Mouse (Mus musculus) heart, embryonic 14.5 days (tissue): Measurements from ENCODE around the gene Sall1. TPM values are rescaled to one million over a fixed set of nuclear protein-coding genes. Genes with fewer than 3 reads are reported as not detected.

ENCODE experiments used
- ATAC-seq: fragments of 200-750 bp; cut with Nextera tagmentation; 2 replicates; pipeline ENCODE4 v1.8.0; 2017; ENCODE audit warnings: low read depth, moderate TSS enrichment; ENCODE audit not compliant: insufficient number of reproducible peaks, insufficient read depth, low FRiP score
- H3K27ac ChIP-seq, 2 experiments: fragments of 200-500 bp in 1 of 2; fragments of 300-500 bp in 1 of 2; sonication (generic) in 1 of 2; replicated peaks in 1 of 2; 2 replicates each; pipeline ENCODE4 v1.5.1; 2012 to 2014; ENCODE audit warnings: low read depth in 2 of 2, low read length in 2 of 2, control low read depth in 1 of 2, mild to moderate bottlenecking in 1 of 2, mixed read lengths in 1 of 2; ENCODE audit not compliant: control insufficient read depth in 1 of 2, insufficient read depth in 1 of 2
- H3K27me3 ChIP-seq: fragments of 300-500 bp; sonication (generic); 2 replicates; pipeline ENCODE4 v1.6.1; 2014; ENCODE audit warnings: mild to moderate bottlenecking, low read length, control low read depth; ENCODE audit not compliant: control insufficient read depth, insufficient read depth
- H3K36me3 ChIP-seq: fragments of 300-500 bp; sonication (generic); 2 replicates; pipeline ENCODE4 v1.6.1; 2014; ENCODE audit warnings: mild to moderate bottlenecking, control low read depth, low read length, mixed read lengths; ENCODE audit not compliant: control insufficient read depth, insufficient read depth
- H3K4me1 ChIP-seq, 2 experiments: fragments of 200-500 bp in 1 of 2; fragments of 300-500 bp in 1 of 2; sonication (generic) in 1 of 2; 2 replicates each; pipeline ENCODE4 v1.6.1; 2012 to 2014; ENCODE audit warnings: low read length in 2 of 2, control low read depth in 1 of 2, mixed read lengths in 1 of 2; ENCODE audit not compliant: control insufficient read depth in 2 of 2, insufficient read depth in 2 of 2
- H3K4me2 ChIP-seq: fragments of 300-500 bp; sonication (generic); 2 replicates; pipeline ENCODE4 v1.6.1; 2014; ENCODE audit warnings: mild to moderate bottlenecking, low read length
- H3K4me3 ChIP-seq, 2 experiments: fragments of 200-500 bp in 1 of 2; fragments of 300-500 bp in 1 of 2; sonication (generic) in 1 of 2; 2 replicates each; pipeline ENCODE4 v1.5.1; 2012 to 2014; ENCODE audit warnings: low read length in 2 of 2, mild to moderate bottlenecking in 2 of 2, control low read depth in 1 of 2, low read depth in 1 of 2, moderate library complexity in 1 of 2; ENCODE audit not compliant: control insufficient read depth in 1 of 2, insufficient read depth in 1 of 2
- H3K9ac ChIP-seq: fragments of 300-500 bp; sonication (generic); 2 replicates; pipeline ENCODE4 v1.6.1; 2014; ENCODE audit warnings: mild to moderate bottlenecking, low read length
- H3K9me3 ChIP-seq: fragments of 300-500 bp; sonication (generic); 2 replicates; pipeline ENCODE4 v1.6.1; 2016; ENCODE audit warnings: low read length, control low read depth; ENCODE audit not compliant: control insufficient read depth
- WGBS: fragments of 180-500 bp; shearing (Covaris S2); extraction: QIAGEN DNeasy Blood & Tissue Kit; methylation state at CpG from one replicate; pipeline ENCODE4 v1.1.7; 2014; 5-methylcytosine and 5-hydroxymethylcytosine counted together
- polyA plus RNA-seq: library from polyadenylated mRNA; unstranded; fragments of >200 nt; fragmentation: Nextera tagmentation; extraction: Ambion mirVana; gene quantifications from 2 replicates; pipeline ENCODE4 v1.2.1, GENCODE M21; 2014

The Sall1 gene
- polyA plus RNA-seq, 1 experiment from 2014 or later, result 4.7 TPM

GRCm38 (mm10) chr8:89060717-89061116 is 16.8 kb upstream of the Sall1 start:
- H3K9me3 ChIP-seq, result no peaks in the 10 kb centered on the region
- H3K9ac ChIP-seq, result no peak overlapping the region
- no peak overlapping the region for H3K4me2 ChIP-seq
- no peak overlapping the region for H3K27ac ChIP-seq
- WGBS, result 90% methylated on average over 8 of the region's 8 CpGs
- peaks cover 0 to 10% of the 10 kb centered on the region in 2 experiments; a peak in 2 of 4 replicates for H3K4me1 ChIP-seq
- no peak overlapping the region for H3K4me3 ChIP-seq
- no peak for ATAC-seq
- H3K27me3 ChIP-seq, result peaks cover 18% of the 10 kb centered on the region
- H3K36me3 ChIP-seq, result no peaks in the 10 kb centered on the region

- H3K4me3 ChIP-seq, result no peak overlapping the region
- peaks cover 18% of the 10 kb centered on the region for H3K27me3 ChIP-seq
- H3K4me2 ChIP-seq, result no peak overlapping the region
- 0 out of 2 replicates have a peak, but pooled peaks have one; percentile 36 for ATAC-seq
- WGBS, result 12% methylated on average over 6 of the region's 6 CpGs
- H3K9me3 ChIP-seq, result no peaks in the 10 kb centered on the region
- H3K9ac ChIP-seq, result no peak overlapping the region
- H3K36me3 ChIP-seq, result no peaks in the 10 kb centered on the region
- H3K27ac ChIP-seq, result no peak overlapping the region
- H3K4me1 ChIP-seq, result peaks cover 2 to 10% of the 10 kb centered on the region in 2 experiments
These were observed 15.5 kb upstream of the Sall1 start for GRCm38 (mm10) chr8:89059507-89059906.

- peaks cover 0 to 3% of the 10 kb centered on the region in 2 experiments; a peak in 2 of 4 replicates for H3K4me1 ChIP-seq
- no peak overlapping the region for H3K4me3 ChIP-seq
- H3K4me2 ChIP-seq, result no peak overlapping the region
- no peaks in the 10 kb centered on the region for H3K36me3 ChIP-seq
- no peaks in the 10 kb centered on the region for H3K9me3 ChIP-seq
- H3K9ac ChIP-seq, result no peak overlapping the region
- H3K27ac ChIP-seq, result no peak overlapping the region
- ATAC-seq, result no peak
- H3K27me3 ChIP-seq, result peaks cover 44% of the 10 kb centered on the region
- 86% methylated on average over 7 of the region's 7 CpGs for WGBS
These were observed 8.9 kb upstream of the Sall1 start for GRCm38 (mm10) chr8:89052880-89053279.

- no peak overlapping the region for H3K9ac ChIP-seq
- WGBS, result 11% methylated on average over 26 of the region's 26 CpGs
- H3K4me3 ChIP-seq, result peak overlapping the region in 1 of 2 experiments; percentile 74; a peak in 1 of 4 replicates
These were observed 2.8 kb upstream of the Sall1 start for GRCm38 (mm10) chr8:89046639-89047348.

GRCm38 (mm10) chr8:89046226-89046625 is 2.3 kb upstream of the Sall1 start:
- H3K4me1 ChIP-seq, result peaks cover 6 to 9% of the 10 kb centered on the region in 2 experiments
- WGBS, result 5% methylated on average over 14 of the region's 15 CpGs
- H3K27me3 ChIP-seq, result peaks cover 71% of the 10 kb centered on the region
- no peaks in the 10 kb centered on the region for H3K36me3 ChIP-seq
- H3K9me3 ChIP-seq, result no peaks in the 10 kb centered on the region
- peak overlapping the region; percentile 33 to 74 for H3K4me3 ChIP-seq
- H3K27ac ChIP-seq, result no peak overlapping the region
- peak overlapping the region; percentile 97 for H3K4me2 ChIP-seq
- 0 out of 2 replicates have a peak overlapping the region, but pooled peaks have one; percentile 46 for H3K9ac ChIP-seq
- ATAC-seq, result no peak

More at GRCm38 (mm10) chr8:89046639-89047348, 2.8 kb upstream of the Sall1 start:
- no peak for ATAC-seq
- H3K27me3 ChIP-seq, result peaks cover 71% of the 10 kb centered on the region
- no peaks in the 10 kb centered on the region for H3K9me3 ChIP-seq
- peak overlapping the region; percentile 97 for H3K4me2 ChIP-seq
- no peak overlapping the region for H3K27ac ChIP-seq
- no peaks in the 10 kb centered on the region for H3K36me3 ChIP-seq
- H3K4me1 ChIP-seq, result peaks cover 6 to 9% of the 10 kb centered on the region in 2 experiments

- no peak for ATAC-seq
- Histone ChIP-seq H3K4me2 (peak overlapping the region; percentile 97), H3K27ac (no peak overlapping the region), H3K9ac (no peak overlapping the region; the same call in 1 of the 2 replicates), H3K36me3 (no peaks in the 10 kb centered on the region), H3K4me1 (peaks cover 6 to 9% of the 10 kb centered on the region in 2 experiments), H3K4me3 (peak overlapping the region; percentile 33 to 74; a peak in 3 of 4 replicates), H3K27me3 (peaks cover 68% of the 10 kb centered on the region), H3K9me3 (no peaks in the 10 kb centered on the region)
- WGBS, result 7% methylated on average over 17 of the region's 17 CpGs
These were observed 1.8 kb upstream of the Sall1 start for GRCm38 (mm10) chr8:89045726-89046125.

- H3K9ac ChIP-seq, result peak overlapping the region; percentile 86; the same call in 1 of the 2 replicates
- H3K4me2 ChIP-seq, result peak overlapping the region; percentile 97
- 2% methylated on average over 29 of the region's 30 CpGs for WGBS
- peak overlapping the region; percentile 74 to 93; a peak in 3 of 4 replicates for H3K4me3 ChIP-seq
- no peaks in the 10 kb centered on the region for H3K36me3 ChIP-seq
- peaks cover 6 to 9% of the 10 kb centered on the region in 2 experiments for H3K4me1 ChIP-seq
- no peaks in the 10 kb centered on the region for H3K9me3 ChIP-seq
- H3K27ac ChIP-seq, result no peak overlapping the region
- ATAC-seq, result no peak
- peaks cover 64% of the 10 kb centered on the region for H3K27me3 ChIP-seq
These were observed 1.2 kb upstream of the Sall1 start for GRCm38 (mm10) chr8:89045218-89045601.
